Mouse (Mus musculus): ENCODE results near the gene Wfs1. TPM values are rescaled to one million over a fixed set of nuclear protein-coding genes. Genes with fewer than 3 reads are reported as not detected.
"Not testable (repeated sequence)": the region's sequence is repeated elsewhere in the genome, so short reads cannot be mapped to it uniquely, and the experiment has no call there.

The Wfs1 gene
- polyA plus RNA-seq, 1 experiment from 2014 or later = 6.5 TPM

DNA sequence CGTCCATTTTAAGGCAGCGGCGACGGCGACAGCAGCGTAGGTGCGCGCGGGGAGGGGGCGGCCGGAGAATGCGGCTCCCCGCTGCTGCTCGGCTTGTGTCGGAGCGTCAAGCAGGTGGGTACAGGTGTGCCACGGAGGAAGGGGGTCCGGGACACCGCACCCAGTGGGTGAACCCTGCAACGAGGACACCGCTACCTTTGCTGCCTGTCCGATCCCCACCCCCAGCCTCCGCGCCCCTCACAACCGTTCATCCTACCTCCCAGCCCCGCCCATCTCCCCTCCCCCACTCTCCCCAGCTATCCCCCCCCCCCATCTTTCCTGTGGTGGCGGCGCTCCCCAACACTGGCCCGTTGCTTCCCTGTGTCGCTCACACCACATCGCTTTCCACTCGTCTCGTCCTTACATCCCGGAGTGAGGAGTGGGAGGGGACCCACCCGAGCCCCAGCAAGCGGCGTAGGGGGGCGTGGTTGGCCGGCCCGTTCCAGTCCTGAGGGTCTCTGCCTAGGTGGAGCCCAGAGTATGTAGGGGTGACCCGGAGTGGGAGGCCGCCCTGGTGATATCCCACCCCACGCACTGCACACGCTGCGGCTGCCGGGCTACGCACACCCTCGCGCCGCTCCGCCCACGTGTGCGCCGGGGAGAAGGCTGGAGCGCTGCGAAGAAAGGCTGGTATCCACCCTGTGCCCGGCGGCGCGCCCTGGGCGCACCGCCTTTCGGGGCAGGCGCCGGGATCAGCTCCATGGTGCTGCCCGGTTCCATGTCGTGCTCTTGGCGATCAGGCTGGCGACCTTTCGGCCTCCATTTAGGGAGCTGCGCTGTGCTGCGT is 39.7 kb upstream of the Wfs1 start:
- Histone ChIP-seq H3K4me3 (ENCODE audit: low read depth, low read length) (peak overlapping the region; percentile 48), H3K4me1 (ENCODE audit: insufficient read depth, low read depth, low read length) (0 out of 2 replicates have a peak, but pooled peaks cover 5% of the 10 kb centered on the region), H3K27me3 (replicated peaks; ENCODE audit: insufficient read depth, low read length) (peaks cover 39% of the 10 kb centered on the region), H3K9ac (replicated peaks; ENCODE audit: low read depth) (no peak overlapping the region), H3K27ac (ENCODE audit: low read length) (no peak overlapping the region), H3K4me2 (replicated peaks; ENCODE audit: low read depth, low read length) (peak overlapping the region; percentile 86), H3K9me3 (ENCODE audit: low read length) (no peaks in the 10 kb centered on the region), H3K36me3 (ENCODE audit: insufficient read depth, low read length) (no peaks in the 10 kb centered on the region)
- peak; percentile 33 for ATAC-seq
- WGBS = 1% methylated on average over 62 of the region's 72 CpGs
- DNase-seq (ENCODE audit: low spot score) = no peak
- TF ChIP-seq EP300 (IDR thresholded peaks at IDR 0.05) (no peak), CTCF (IDR thresholded peaks at IDR 0.05) (no peak)

DNA sequence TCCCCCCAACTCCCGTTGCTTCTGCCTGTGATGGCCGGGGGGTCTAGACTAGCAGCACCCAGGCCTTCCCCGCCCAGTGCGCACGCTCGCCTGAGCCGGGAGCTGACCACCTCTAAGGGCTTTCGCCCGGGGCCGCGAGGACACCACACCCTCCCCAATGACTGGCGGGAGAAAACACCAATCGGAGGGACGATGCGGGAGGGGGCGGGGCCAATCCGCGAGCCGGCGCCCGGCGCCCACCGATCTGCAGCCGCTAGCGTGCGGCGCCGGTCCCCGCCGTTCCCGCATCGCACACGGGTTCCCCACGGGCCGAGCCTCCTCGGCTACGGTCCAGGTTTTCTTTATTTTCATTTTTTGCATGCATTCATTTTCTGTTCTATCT is 39.1 kb upstream of the Wfs1 start:
- H3K4me2 ChIP-seq (replicated peaks; ENCODE audit: low read depth, low read length) = peak overlapping the region; percentile 86
- H3K36me3 ChIP-seq (ENCODE audit: insufficient read depth, low read length) = no peaks in the 10 kb centered on the region
- H3K27me3 ChIP-seq (replicated peaks; ENCODE audit: insufficient read depth, low read length) = peaks cover 39% of the 10 kb centered on the region
- no peak overlapping the region for H3K27ac ChIP-seq (ENCODE audit: low read length)
- no peaks in the 10 kb centered on the region for H3K9me3 ChIP-seq (ENCODE audit: low read length)
- 0 out of 2 replicates have a peak, but pooled peaks cover 5% of the 10 kb centered on the region for H3K4me1 ChIP-seq (ENCODE audit: insufficient read depth, low read depth, low read length)
- ATAC-seq (peak; percentile 72), DNase-seq (ENCODE audit: low spot score) (peak; percentile 14)
- no peak overlapping the region for H3K9ac ChIP-seq (replicated peaks; ENCODE audit: low read depth)
- peak overlapping the region; percentile 48 for H3K4me3 ChIP-seq (ENCODE audit: low read depth, low read length)
- TF ChIP-seq CTCF (IDR thresholded peaks at IDR 0.05) (no peak), EP300 (IDR thresholded peaks at IDR 0.05) (no peak)
- WGBS = under 1% methylated on average over 37 of the region's 37 CpGs

DNA sequence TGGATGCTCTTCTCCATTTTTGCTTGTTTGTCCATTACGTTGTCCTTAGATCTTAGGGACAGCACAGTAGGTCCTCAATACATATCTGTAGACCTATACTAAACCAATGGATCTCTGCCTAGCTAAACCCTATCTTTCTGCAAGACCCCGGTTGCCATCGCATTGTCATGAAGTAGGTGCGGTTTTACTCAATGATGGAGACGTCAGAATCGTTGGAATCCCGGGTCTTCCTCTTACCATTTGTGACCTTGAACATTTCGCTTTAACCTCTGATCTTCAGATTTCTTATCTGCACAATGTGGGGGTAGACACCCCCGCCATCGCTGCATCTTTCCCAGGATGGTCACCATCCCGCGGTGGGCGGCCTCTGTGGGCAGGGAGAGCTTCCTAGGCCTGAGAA is 38.7 kb upstream of the Wfs1 start:
- DNase-seq (ENCODE audit: low spot score) (no peak), ATAC-seq (no peak)
- H3K27me3 ChIP-seq (replicated peaks; ENCODE audit: insufficient read depth, low read length) = peaks cover 39% of the 10 kb centered on the region
- no peaks in the 10 kb centered on the region for H3K9me3 ChIP-seq (ENCODE audit: low read length)
- H3K4me3 ChIP-seq (ENCODE audit: low read depth, low read length) = peak overlapping the region; percentile 48
- TF ChIP-seq EP300 (IDR thresholded peaks at IDR 0.05) (no peak), CTCF (IDR thresholded peaks at IDR 0.05) (no peak)
- H3K36me3 ChIP-seq (ENCODE audit: insufficient read depth, low read length) = no peaks in the 10 kb centered on the region
- H3K9ac ChIP-seq (replicated peaks; ENCODE audit: low read depth) = no peak overlapping the region
- H3K4me1 ChIP-seq (ENCODE audit: insufficient read depth, low read depth, low read length) = 0 out of 2 replicates have a peak, but pooled peaks cover 5% of the 10 kb centered on the region
- peak overlapping the region; percentile 86 for H3K4me2 ChIP-seq (replicated peaks; ENCODE audit: low read depth, low read length)
- WGBS = 15% methylated on average over 13 of the region's 13 CpGs
- H3K27ac ChIP-seq (ENCODE audit: low read length) = no peak overlapping the region

GRCm38 (mm10) chr5:37017222-37017621 is 28.2 kb upstream of the Wfs1 start:
- no peaks in the 10 kb centered on the region for H3K36me3 ChIP-seq (ENCODE audit: insufficient read depth, low read length)
- H3K9me3 ChIP-seq (ENCODE audit: low read length) = no peaks in the 10 kb centered on the region
- TF ChIP-seq EP300 (IDR thresholded peaks at IDR 0.05) (no peak), CTCF (IDR thresholded peaks at IDR 0.05) (no peak)
- no peaks in the 10 kb centered on the region for H3K4me1 ChIP-seq (ENCODE audit: insufficient read depth, low read depth, low read length)
- ATAC-seq (no peak), DNase-seq (ENCODE audit: low spot score) (no peak)
- 47% methylated on average over 3 of the region's 3 CpGs for WGBS
- no peak overlapping the region for H3K4me3 ChIP-seq (ENCODE audit: low read depth, low read length)
- no peak overlapping the region for H3K9ac ChIP-seq (replicated peaks; ENCODE audit: low read depth)
- H3K27ac ChIP-seq (ENCODE audit: low read length) = no peak overlapping the region
- H3K27me3 ChIP-seq (replicated peaks; ENCODE audit: insufficient read depth, low read length) = no peaks in the 10 kb centered on the region
- no peak overlapping the region for H3K4me2 ChIP-seq (replicated peaks; ENCODE audit: low read depth, low read length)

DNA sequence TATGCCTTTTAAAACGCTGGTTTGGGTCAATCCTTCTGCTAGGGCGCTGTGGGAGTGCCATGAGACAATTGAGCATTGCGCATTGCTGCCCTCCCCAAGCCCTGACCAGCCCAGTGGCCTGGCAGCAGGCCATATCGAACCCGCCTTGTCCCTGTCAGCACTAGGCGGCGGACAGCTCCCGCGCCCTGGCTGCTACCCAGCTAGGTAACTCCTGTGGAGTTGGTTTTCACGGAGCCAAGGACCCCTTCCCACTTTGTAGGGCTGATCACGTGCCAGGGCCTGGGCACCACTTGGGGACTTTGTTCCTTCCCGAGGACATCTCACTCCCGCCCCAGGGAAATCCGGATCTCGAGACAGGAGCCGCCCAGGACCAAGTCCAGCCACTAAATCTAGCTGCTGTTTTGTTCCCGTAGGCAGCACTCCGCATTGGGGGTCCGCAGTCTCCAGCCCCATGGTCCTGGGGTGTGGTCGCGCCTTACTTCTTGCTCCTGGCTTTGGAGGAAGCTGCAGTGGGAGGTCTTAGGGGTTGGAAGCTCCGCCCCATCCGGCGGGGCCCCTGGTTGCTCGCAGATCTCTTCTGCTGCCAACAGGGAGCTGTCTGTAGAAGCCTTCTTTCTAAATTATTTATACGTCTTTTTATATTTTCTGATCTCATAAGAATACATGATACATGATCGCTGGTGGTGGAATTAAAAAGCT is 26.8 kb upstream of the Wfs1 start:
- 8% methylated on average over 27 of the region's 27 CpGs for WGBS
- no peak overlapping the region for H3K27ac ChIP-seq (ENCODE audit: low read length)
- H3K4me3 ChIP-seq (ENCODE audit: low read depth, low read length) = no peak overlapping the region
- ATAC-seq = no peak
- TF ChIP-seq CTCF (IDR thresholded peaks at IDR 0.05) = no peak
- no peak for TF ChIP-seq EP300 (IDR thresholded peaks at IDR 0.05)
- H3K9ac ChIP-seq (replicated peaks; ENCODE audit: low read depth) = no peak overlapping the region
- no peaks in the 10 kb centered on the region for H3K9me3 ChIP-seq (ENCODE audit: low read length)
- no peak overlapping the region for H3K4me2 ChIP-seq (replicated peaks; ENCODE audit: low read depth, low read length)
- H3K27me3 ChIP-seq (replicated peaks; ENCODE audit: insufficient read depth, low read length) = no peaks in the 10 kb centered on the region
- no peak for DNase-seq (ENCODE audit: low spot score)
- H3K4me1 ChIP-seq (ENCODE audit: insufficient read depth, low read depth, low read length) = no peaks in the 10 kb centered on the region
- no peaks in the 10 kb centered on the region for H3K36me3 ChIP-seq (ENCODE audit: insufficient read depth, low read length)

GRCm38 (mm10) chr5:37010666-37011317 is 21.8 kb upstream of the Wfs1 start:
- H3K4me1 ChIP-seq (ENCODE audit: insufficient read depth, low read depth, low read length) = no peaks in the 10 kb centered on the region
- no peak for ATAC-seq
- H3K9me3 ChIP-seq (ENCODE audit: low read length) = no peaks in the 10 kb centered on the region
- DNase-seq (ENCODE audit: low spot score) = no peak
- no peak overlapping the region for H3K4me3 ChIP-seq (ENCODE audit: low read depth, low read length)
- WGBS = 69% methylated on average over 10 of the region's 10 CpGs
- no peak for TF ChIP-seq CTCF (IDR thresholded peaks at IDR 0.05)
- TF ChIP-seq EP300 (IDR thresholded peaks at IDR 0.05) = no peak
- no peak overlapping the region for H3K9ac ChIP-seq (replicated peaks; ENCODE audit: low read depth)
- no peaks in the 10 kb centered on the region for H3K27me3 ChIP-seq (replicated peaks; ENCODE audit: insufficient read depth, low read length)
- H3K27ac ChIP-seq (ENCODE audit: low read length) = no peak overlapping the region
- no peaks in the 10 kb centered on the region for H3K36me3 ChIP-seq (ENCODE audit: insufficient read depth, low read length)
- H3K4me2 ChIP-seq (replicated peaks; ENCODE audit: low read depth, low read length) = no peak overlapping the region

DNA sequence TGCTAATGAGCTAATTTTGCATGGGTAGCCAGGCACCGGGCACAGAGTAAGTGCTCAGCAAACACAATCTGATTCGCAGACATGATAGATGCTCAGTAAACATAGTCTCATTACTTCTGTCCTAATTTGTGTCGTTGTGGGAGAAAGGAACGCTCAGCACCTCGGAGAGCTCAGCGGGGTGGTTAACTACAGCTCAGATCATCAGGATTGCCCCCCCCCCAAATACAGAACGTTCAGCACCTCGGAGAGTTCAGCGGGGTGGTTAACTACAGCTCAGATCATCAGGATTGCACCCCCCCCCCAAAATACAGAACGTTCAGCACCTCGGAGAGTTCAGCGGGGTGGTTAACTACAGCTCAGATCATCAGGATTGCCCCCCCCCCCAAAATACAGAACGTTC is 20.8 kb upstream of the Wfs1 start:
- H3K4me3 ChIP-seq (ENCODE audit: low read depth, low read length); H3K4me2 ChIP-seq (replicated peaks; ENCODE audit: low read depth, low read length); H3K9me3 ChIP-seq (ENCODE audit: low read length); H3K36me3 ChIP-seq (ENCODE audit: insufficient read depth, low read length); H3K4me1 ChIP-seq (ENCODE audit: insufficient read depth, low read depth, low read length); H3K27me3 ChIP-seq (replicated peaks; ENCODE audit: insufficient read depth, low read length); ATAC-seq; DNase-seq (ENCODE audit: low spot score); H3K27ac ChIP-seq (ENCODE audit: low read length); H3K9ac ChIP-seq (replicated peaks; ENCODE audit: low read depth): not testable (repeated sequence)
- WGBS = 21% methylated on average over 13 of the region's 13 CpGs
